Mouse (Mus musculus): ENCODE results near the gene Slc6a19.

The Slc6a19 gene

DNA sequence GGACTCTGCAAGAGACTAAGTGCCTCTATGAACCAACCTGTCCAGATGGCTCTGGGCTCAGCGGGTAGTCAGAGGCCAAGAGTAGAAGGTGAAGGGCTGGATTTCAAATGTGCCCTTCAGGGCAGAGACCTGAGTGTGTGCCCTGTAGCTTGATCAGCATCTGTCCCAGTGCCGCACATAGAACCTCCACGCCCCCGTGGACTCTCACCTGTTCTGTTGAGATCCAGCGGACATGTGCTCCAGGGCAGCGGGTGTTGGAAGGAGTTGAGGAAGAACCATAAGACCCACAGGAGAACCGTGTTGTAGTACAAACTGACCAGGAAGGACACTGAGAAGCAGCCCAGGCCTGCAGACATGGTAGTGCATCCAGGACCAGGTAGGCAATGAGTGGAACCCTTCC is 29.5 kb downstream of the Slc6a19 start:
- no peak for DNase-seq (ENCODE audit: low spot score in 2 of 2)

DNA sequence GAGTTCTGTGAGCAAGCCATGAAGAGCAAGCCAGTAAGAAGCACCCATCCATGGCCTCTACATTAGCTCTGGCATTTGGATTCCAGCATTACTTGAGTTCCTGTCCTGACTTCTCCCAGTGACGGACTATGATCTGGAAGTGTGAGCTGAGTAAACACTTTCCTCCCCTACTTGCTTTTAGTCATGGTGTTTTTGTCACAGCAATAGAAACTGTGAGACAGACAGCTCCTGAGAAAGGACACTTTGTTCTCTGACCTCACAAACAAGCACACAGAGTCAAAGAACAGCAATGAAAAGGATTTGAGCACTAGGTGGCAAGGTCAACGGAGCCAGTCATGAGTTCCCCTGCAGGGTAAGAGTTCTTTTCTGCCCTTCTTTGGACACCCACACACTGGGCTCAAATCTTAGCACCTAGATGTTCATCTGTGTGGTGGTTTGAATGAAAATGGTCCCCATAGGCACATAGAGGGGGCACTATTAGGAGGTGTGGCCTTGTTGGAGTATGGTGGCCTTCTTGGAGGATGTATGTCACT is 44.4 kb downstream of the Slc6a19 start:
- DNase-seq (ENCODE audit: low spot score in 2 of 2): no peak

DNA sequence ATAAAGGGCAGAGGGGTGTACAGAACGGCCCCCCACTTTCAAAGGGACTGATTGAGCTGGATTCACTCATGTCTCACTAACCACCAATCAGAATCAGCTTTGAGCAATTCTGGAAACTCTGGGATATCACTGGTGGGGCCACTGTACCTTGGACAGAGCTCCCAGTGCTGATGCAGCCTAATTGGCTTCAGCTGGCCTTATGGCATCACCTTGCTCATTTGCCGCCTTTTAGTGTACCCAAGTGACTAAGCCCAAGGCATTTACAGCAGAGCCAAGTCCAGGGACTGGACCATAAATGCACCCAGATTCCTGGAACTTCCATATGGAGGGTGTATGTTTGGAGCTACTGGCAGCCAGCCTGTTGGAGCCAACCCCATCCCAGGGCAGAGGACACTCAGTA is 45.7 kb downstream of the Slc6a19 start:
- no peak for DNase-seq (ENCODE audit: low spot score in 2 of 2)

GRCm38 (mm10) chr13:73654976-73655375 is 49.7 kb downstream of the Slc6a19 start:
- no peak for DNase-seq (ENCODE audit: low spot score in 2 of 2)

DNA sequence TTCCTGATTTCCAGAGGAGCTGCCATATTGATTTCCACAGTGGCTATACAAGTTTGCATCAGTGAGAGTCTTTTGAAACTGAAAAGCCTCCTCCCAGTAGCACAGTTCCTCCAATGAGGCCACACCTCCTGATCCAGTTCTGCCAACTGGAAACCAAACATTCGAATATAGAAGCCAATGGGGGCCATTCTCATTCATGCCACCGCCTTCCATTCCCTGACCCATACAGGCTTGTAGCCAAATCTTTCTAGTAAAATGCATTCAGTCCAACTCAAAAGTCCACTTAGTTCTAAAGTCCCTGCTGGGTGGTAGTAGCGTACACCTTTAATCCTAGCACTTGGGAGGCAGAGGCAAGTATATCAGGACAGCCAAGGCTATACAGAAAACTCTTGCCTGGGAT is 51.4 kb downstream of the Slc6a19 start:
- no peak for DNase-seq (ENCODE audit: low spot score in 2 of 2)

- peak; percentile 18 to 28 for DNase-seq (ENCODE audit: low spot score in 2 of 2)
Observed at GRCm38 (mm10) chr13:73646397-73647087, 58.1 kb downstream of the Slc6a19 start.

DNA sequence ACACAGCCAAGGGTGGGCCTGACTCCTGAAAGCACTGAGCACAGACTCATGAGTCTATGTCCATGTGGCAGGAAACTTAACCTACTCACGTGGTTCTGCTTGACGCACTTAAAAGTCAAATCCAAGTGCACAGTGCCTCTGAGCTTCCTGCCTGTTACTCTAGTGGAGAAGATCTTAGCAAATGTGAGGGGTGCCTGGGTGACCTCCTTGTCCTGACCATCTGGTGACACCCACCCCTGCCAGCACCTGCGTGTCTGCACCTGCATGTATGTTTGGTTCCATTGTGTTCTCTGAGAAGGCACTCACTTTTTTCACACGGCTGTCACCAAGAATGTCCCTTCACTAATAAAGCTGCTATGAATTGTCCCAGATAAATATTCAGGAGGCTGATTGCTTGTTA is 63.4 kb downstream of the Slc6a19 start:
- no peak for DNase-seq (ENCODE audit: low spot score in 2 of 2)

DNA sequence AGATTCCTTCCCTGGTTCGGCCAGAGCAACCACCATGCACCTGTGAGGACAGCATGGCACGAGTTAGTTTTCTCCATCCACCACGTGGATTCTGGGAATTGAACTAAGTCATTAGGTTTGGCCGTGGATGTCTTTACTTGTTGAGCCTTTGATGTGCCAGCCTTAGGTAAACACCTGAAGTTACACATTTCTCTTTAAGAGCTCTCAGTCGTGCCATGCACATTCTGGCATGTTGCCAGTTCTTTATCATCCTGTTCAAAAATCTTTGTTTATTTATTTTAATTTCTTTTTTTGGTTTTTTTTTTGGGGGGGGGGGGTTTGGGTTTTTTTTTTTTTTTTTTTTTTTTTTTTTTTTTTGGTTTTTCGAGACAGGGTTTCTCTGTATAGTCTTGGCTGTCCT is 66.8 kb downstream of the Slc6a19 start:
- no peak for DNase-seq (ENCODE audit: low spot score in 2 of 2)

- DNase-seq (ENCODE audit: low spot score in 2 of 2): no peak
Observed at GRCm38 (mm10) chr13:73631837-73632236, 72.8 kb downstream of the Slc6a19 start.
